Mouse (Mus musculus) left cerebral cortex, postnatal 14 days (tissue): ENCODE measurements at regions not wholly inside any gene's neighbourhood (a gene's known extent, or its start where the extent isn't known, plus 50 kb on each side); places are given as distances from the start of the nearest gene placed in this dataset.
"Not testable (repeated sequence)": the region's sequence is repeated elsewhere in the genome, so short reads cannot be mapped to it uniquely, and the experiment has no call there.

Experiments used
- DNase-seq, 2 experiments: peaks; one replicate each; pipeline ENCODE4 v3.0.0; 2021 to 2022; ENCODE audit warnings: low spot score in 2 of 2, mixed read lengths in 1 of 2
- intact Hi-C: fragments of 180-260 bp; cut with DNase I; formaldehyde crosslinking; loops from one replicate; pipeline ENCODE4 v1.15.1; 2025

- intact Hi-C loops = no loop called here
- DNase-seq = no peak
These were observed 1172.0 kb upstream of the Edil3 start for GRCm38 (mm10) chr13:87649289-87649688.

- DNase-seq, intact Hi-C loops: not testable (repeated sequence)
These were observed 1148.8 kb upstream of the Edil3 start for GRCm38 (mm10) chr13:87672461-87672860.

- intact Hi-C loops = no loop called here
- peak in 1 of 2 experiments; percentile 6 for DNase-seq
These were observed 1142.4 kb upstream of the Edil3 start for GRCm38 (mm10) chr13:87678917-87679316.
